Mouse (Mus musculus): ENCODE results near the gene Scnn1g.

DNA sequence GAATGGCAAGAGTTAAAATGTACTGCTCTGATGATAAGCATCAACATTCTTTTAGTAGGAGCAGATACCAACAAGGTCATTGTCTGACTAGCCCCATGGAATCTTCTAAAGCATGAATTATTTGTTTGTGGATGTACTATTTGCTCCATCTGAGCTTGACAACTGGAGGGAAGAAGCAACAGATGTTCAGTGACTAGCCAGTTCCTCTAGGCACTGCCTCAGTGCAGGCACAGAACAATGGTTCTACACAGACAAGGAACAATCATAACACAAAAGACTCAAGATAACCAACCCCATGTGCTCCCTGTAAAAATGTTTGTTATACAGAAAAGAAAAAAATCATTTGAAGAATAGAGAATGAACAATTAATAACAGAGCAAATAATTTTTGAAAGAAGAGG is 37.1 kb upstream of the Scnn1g start:
- TF ChIP-seq CTCF (IDR thresholded peaks at IDR 0.05; ENCODE audit: low read depth) (no peak), EP300 (IDR thresholded peaks at IDR 0.05; ENCODE audit: low read depth) (no peak)
